Mouse (Mus musculus): Measurements from ENCODE around the gene Ogt. TPM values are rescaled to one million over a fixed set of nuclear protein-coding genes. Genes with fewer than 3 reads are reported as not detected.

The Ogt gene
- polyA plus RNA-seq, 1 experiment, result 238 TPM

GRCm38 (mm10) chrX:101705111-101705510 is 65.3 kb downstream of the Ogt start:
- DNase-seq, result no peak
- no peak overlapping the region for H3K4me3 ChIP-seq (replicated peaks; ENCODE audit: insufficient read depth, low read depth, low read length)
- no peak overlapping the region for H3K27ac ChIP-seq (ENCODE audit: insufficient read depth, low read length)
- TF ChIP-seq POLR2A (IDR thresholded peaks at IDR 0.05; ENCODE audit: borderline replicate concordance, insufficient read depth, low read length) (no peak), CTCF (IDR thresholded peaks at IDR 0.05; ENCODE audit: borderline replicate concordance, insufficient read depth, low read depth, low read length) (no peak)
- H3K4me1 ChIP-seq (ENCODE audit: control insufficient read depth, insufficient read depth, low read length), result no peaks in the 10 kb centered on the region
- no peaks in the 10 kb centered on the region for H3K27me3 ChIP-seq (ENCODE audit: control insufficient read depth, insufficient read depth, low read length)
- WGBS, result 73% methylated on average over 7 of the region's 7 CpGs

- TF ChIP-seq CTCF (IDR thresholded peaks at IDR 0.05; ENCODE audit: borderline replicate concordance, insufficient read depth, low read depth, low read length) (no peak), POLR2A (IDR thresholded peaks at IDR 0.05; ENCODE audit: borderline replicate concordance, insufficient read depth, low read length) (no peak)
- H3K27me3 ChIP-seq (ENCODE audit: control insufficient read depth, insufficient read depth, low read length), result no peaks in the 10 kb centered on the region
- H3K4me3 ChIP-seq (replicated peaks; ENCODE audit: insufficient read depth, low read depth, low read length), result no peak overlapping the region
- H3K4me1 ChIP-seq (ENCODE audit: control insufficient read depth, insufficient read depth, low read length), result no peaks in the 10 kb centered on the region
- DNase-seq, result no peak
- no peak overlapping the region for H3K27ac ChIP-seq (ENCODE audit: insufficient read depth, low read length)
- 65% methylated on average over 1 of the region's 1 CpGs for WGBS
Measured at GRCm38 (mm10) chrX:101720401-101720800, 80.5 kb downstream of the Ogt start.

GRCm38 (mm10) chrX:101730010-101730409 is 90.2 kb downstream of the Ogt start:
- TF ChIP-seq CTCF (IDR thresholded peaks at IDR 0.05; ENCODE audit: borderline replicate concordance, insufficient read depth, low read depth, low read length), result no peak
- no peak for TF ChIP-seq POLR2A (IDR thresholded peaks at IDR 0.05; ENCODE audit: borderline replicate concordance, insufficient read depth, low read length)
- H3K4me1 ChIP-seq (ENCODE audit: control insufficient read depth, insufficient read depth, low read length), result no peaks in the 10 kb centered on the region
- H3K27ac ChIP-seq (ENCODE audit: insufficient read depth, low read length), result no peak overlapping the region
- no peak overlapping the region for H3K4me3 ChIP-seq (replicated peaks; ENCODE audit: insufficient read depth, low read depth, low read length)
- DNase-seq, result no peak
- no peaks in the 10 kb centered on the region for H3K27me3 ChIP-seq (ENCODE audit: control insufficient read depth, insufficient read depth, low read length)

GRCm38 (mm10) chrX:101732644-101733043 is 92.8 kb downstream of the Ogt start:
- DNase-seq, result no peak
- TF ChIP-seq POLR2A (IDR thresholded peaks at IDR 0.05; ENCODE audit: borderline replicate concordance, insufficient read depth, low read length), result no peak
- no peak for TF ChIP-seq CTCF (IDR thresholded peaks at IDR 0.05; ENCODE audit: borderline replicate concordance, insufficient read depth, low read depth, low read length)
- Histone ChIP-seq H3K4me3 (replicated peaks; ENCODE audit: insufficient read depth, low read depth, low read length) (no peak overlapping the region), H3K27me3 (ENCODE audit: control insufficient read depth, insufficient read depth, low read length) (no peaks in the 10 kb centered on the region), H3K4me1 (ENCODE audit: control insufficient read depth, insufficient read depth, low read length) (no peaks in the 10 kb centered on the region), H3K27ac (ENCODE audit: insufficient read depth, low read length) (no peak overlapping the region)
- 90% methylated on average over 12 of the region's 12 CpGs for WGBS

GRCm38 (mm10) chrX:101733288-101733687 is 93.4 kb downstream of the Ogt start:
- Histone ChIP-seq H3K27ac (ENCODE audit: insufficient read depth, low read length) (no peak overlapping the region), H3K4me3 (replicated peaks; ENCODE audit: insufficient read depth, low read depth, low read length) (no peak overlapping the region), H3K4me1 (ENCODE audit: control insufficient read depth, insufficient read depth, low read length) (no peaks in the 10 kb centered on the region), H3K27me3 (ENCODE audit: control insufficient read depth, insufficient read depth, low read length) (no peaks in the 10 kb centered on the region)
- DNase-seq, result no peak
- 96% methylated on average over 3 of the region's 3 CpGs for WGBS
- TF ChIP-seq POLR2A (IDR thresholded peaks at IDR 0.05; ENCODE audit: borderline replicate concordance, insufficient read depth, low read length) (no peak), CTCF (IDR thresholded peaks at IDR 0.05; ENCODE audit: borderline replicate concordance, insufficient read depth, low read depth, low read length) (no peak)

- 26% methylated on average over 11 of the region's 11 CpGs for WGBS
- peak; percentile 7 to 11 for DNase-seq
- no peaks in the 10 kb centered on the region for H3K4me1 ChIP-seq (ENCODE audit: control insufficient read depth, insufficient read depth, low read length)
- H3K27ac ChIP-seq (ENCODE audit: insufficient read depth, low read length), result no peak within 1 kb of the TSS
- TF ChIP-seq CTCF (IDR thresholded peaks at IDR 0.05; ENCODE audit: borderline replicate concordance, insufficient read depth, low read depth, low read length) (no peak), POLR2A (IDR thresholded peaks at IDR 0.05; ENCODE audit: borderline replicate concordance, insufficient read depth, low read length) (no peak)
- no peak within 1 kb of the TSS for H3K4me3 ChIP-seq (replicated peaks; ENCODE audit: insufficient read depth, low read depth, low read length)
- H3K27me3 ChIP-seq (ENCODE audit: control insufficient read depth, insufficient read depth, low read length), result no peaks in the 10 kb centered on the region
Measured at GRCm38 (mm10) chrX:101733828-101734319, 94.0 kb downstream of the Ogt start, which contains the start of gene Cxcr3. TSS of gene Cxcr3 (minus strand) at chrX:101734269.

Other genes with a start within 250 kb of the Ogt start
- 148 and 174 TPM in 2 replicates for gene Zmym3, start 219.2 kb upstream of the Ogt start, polyA plus RNA-seq (2012; rRNA removed)
- gene Nono, start 210.7 kb upstream of the Ogt start, polyA plus RNA-seq (2012; rRNA removed), result 129 and 136 TPM in 2 replicates
- 2.0 and 2.9 TPM in 2 replicates for gene Itgb1bp2, start 191.0 kb upstream of the Ogt start, polyA plus RNA-seq (2012; rRNA removed)
- gene Taf1, start 107.3 kb upstream of the Ogt start, polyA plus RNA-seq (2012; rRNA removed), result 41.9 and 42.8 TPM in 2 replicates
- gene Cxcr3, start 94.2 kb downstream of the Ogt start, polyA plus RNA-seq (2012; rRNA removed), result 0.05 and 0.06 TPM in 2 replicates
- gene Gm4779, start 154.4 kb downstream of the Ogt start, polyA plus RNA-seq (2012; rRNA removed), result 0.08 and 0.49 TPM in 2 replicates
- gene 8030474K03Rik, start 154.6 kb downstream of the Ogt start, polyA plus RNA-seq (2012; rRNA removed), result 0.10 TPM in 1 of 2 replicates, not detected in the other
- gene Nhsl2, start 209.3 kb downstream of the Ogt start, polyA plus RNA-seq (2012; rRNA removed), result 13.1 and 15.7 TPM in 2 replicates